Mouse (Mus musculus): ENCODE data around the gene Rimbp3. TPM values are rescaled to one million over a fixed set of nuclear protein-coding genes. Genes with fewer than 3 reads are reported as not detected.

Rimbp3 gene
- polyA plus RNA-seq, 1 experiment from 2014 or later = 2.1 TPM

Other genes starting within 250 kb of the Rimbp3 start
- 184 and 188 TPM in 2 replicates for gene Mapk1, start 225.2 kb upstream of the Rimbp3 start, polyA plus RNA-seq (2015; fragmentation: Nextera tagmentation; extraction: Ambion mirVana)
- 77.5 and 94.9 TPM in 2 replicates for gene Ypel1, start 138.9 kb upstream of the Rimbp3 start, polyA plus RNA-seq (2015; fragmentation: Nextera tagmentation; extraction: Ambion mirVana)
- gene Ppil2, start 97.3 kb upstream of the Rimbp3 start, polyA plus RNA-seq (2015; fragmentation: Nextera tagmentation; extraction: Ambion mirVana) = 134 and 143 TPM in 2 replicates
- gene 2610318N02Rik, start 83.4 kb upstream of the Rimbp3 start, polyA plus RNA-seq (2015; fragmentation: Nextera tagmentation; extraction: Ambion mirVana) = 13.1 and 16.2 TPM in 2 replicates
- 38.4 and 57.3 TPM in 2 replicates for gene Sdf2l1, start 76.2 kb upstream of the Rimbp3 start, polyA plus RNA-seq (2015; fragmentation: Nextera tagmentation; extraction: Ambion mirVana)
- gene Ydjc, start 64.0 kb upstream of the Rimbp3 start, polyA plus RNA-seq (2015; fragmentation: Nextera tagmentation; extraction: Ambion mirVana) = 45.6 and 52.3 TPM in 2 replicates
- gene Ccdc116, start 61.4 kb upstream of the Rimbp3 start, polyA plus RNA-seq (2015; fragmentation: Nextera tagmentation; extraction: Ambion mirVana) = 2.7 and 3.5 TPM in 2 replicates
- 288 and 306 TPM in 2 replicates for gene Ube2l3, start 6.0 kb upstream of the Rimbp3 start, polyA plus RNA-seq (2015; fragmentation: Nextera tagmentation; extraction: Ambion mirVana)
- gene Hic2, start 25.0 kb downstream of the Rimbp3 start, polyA plus RNA-seq (2015; fragmentation: Nextera tagmentation; extraction: Ambion mirVana) = 6.7 and 7.4 TPM in 2 replicates
- gene Tmem191c, start 67.5 kb downstream of the Rimbp3 start, polyA plus RNA-seq (2015; fragmentation: Nextera tagmentation; extraction: Ambion mirVana) = 87.0 and 112 TPM in 2 replicates
- gene Serpind1, start 122.8 kb downstream of the Rimbp3 start, polyA plus RNA-seq (2015; fragmentation: Nextera tagmentation; extraction: Ambion mirVana) = 1.0 and 1.9 TPM in 2 replicates
- gene Snap29, start 197.4 kb downstream of the Rimbp3 start, polyA plus RNA-seq (2015; fragmentation: Nextera tagmentation; extraction: Ambion mirVana) = 23.3 and 24.0 TPM in 2 replicates
- 54.6 and 59.7 TPM in 2 replicates for gene Pi4ka, start 197.7 kb downstream of the Rimbp3 start, polyA plus RNA-seq (2015; fragmentation: Nextera tagmentation; extraction: Ambion mirVana)
- 76.3 and 77.4 TPM in 2 replicates for gene Crkl, start 243.4 kb downstream of the Rimbp3 start, polyA plus RNA-seq (2015; fragmentation: Nextera tagmentation; extraction: Ambion mirVana)

Data from neural tube, embryonic 15.5 days (tissue).